Comparison of ENCODE assay signal across 9 mouse cellular contexts in the genomic region with DNA sequence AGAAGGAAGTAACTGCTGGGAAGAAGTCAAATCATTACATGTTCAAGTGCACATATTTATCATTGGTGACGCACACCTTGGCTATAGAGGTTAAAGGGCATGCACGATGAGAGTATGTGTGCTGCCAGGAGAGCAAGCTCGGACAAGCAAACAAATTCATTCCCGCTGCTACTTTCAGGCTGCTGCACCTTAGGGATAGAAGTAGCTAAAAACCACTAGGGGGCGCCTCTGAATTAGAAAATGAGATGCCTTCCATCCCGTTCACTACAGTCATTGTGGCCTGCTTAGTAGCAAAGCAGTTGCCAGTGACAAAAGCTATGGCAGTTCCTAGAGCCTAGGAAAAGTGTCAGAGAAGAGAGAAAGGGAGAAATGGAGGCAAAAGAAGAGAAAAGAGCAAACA. TPM values are rescaled to one million over a fixed set of nuclear protein-coding genes. Genes with fewer than 3 reads are reported as not detected.
DNase-seq lines count a peak whose midpoint lies in the region; ATAC-seq and TF ChIP-seq lines count a peak whose summit lies in the region.
"Had no signal": no experiment of that assay in that cellular context is flagged by ENCODE, and none has a peak within 500 bp of the region (broad histone marks: within the 10 kb centered on the region; RNA-seq: fewer than 3 reads in every experiment).

No protein-coding gene starts in this region.

- H3K27me3 ChIP-seq in E14TG2a.4 (ENCODE audit: insufficient read depth, low read length) = no peaks in the 10 kb centered on the region
- no peaks in the 10 kb centered on the region for H3K27me3 ChIP-seq in embryonic facial prominence, embryonic 12.5 days
- H3K27me3 ChIP-seq in heart, embryonic 12.5 days (replicated peaks) = no peaks in the 10 kb centered on the region
- H3K27me3 ChIP-seq in liver, embryonic 13.5 days = no peaks in the 10 kb centered on the region
- no peaks in the 10 kb centered on the region for H3K27me3 ChIP-seq in neural tube, embryonic 13.5 days

- 7% methylated on average over 6 of the region's 6 CpGs for WGBS in embryonic facial prominence, embryonic 12.5 days
- WGBS in heart, embryonic 12.5 days = 7% methylated on average over 6 of the region's 6 CpGs
- 14% methylated on average over 6 of the region's 6 CpGs for WGBS in liver, embryonic 13.5 days (ENCODE audit: insufficient replicate concordance)
- WGBS in neural tube, embryonic 13.5 days = 13% methylated on average over 6 of the region's 6 CpGs

- DNase-seq in adrenal gland, postnatal 25 days = peak; percentile 14
- DNase-seq in kidney, postnatal 10 days = peak; percentile 79
- peak; percentile 22 for DNase-seq in liver, embryonic 13.5 days
- DNase-seq in thymus, postnatal 14 days = peak; percentile 66

- no peak overlapping the region for H3K9ac ChIP-seq in embryonic facial prominence, embryonic 12.5 days
- no peak overlapping the region for H3K9ac ChIP-seq in heart, embryonic 12.5 days
- H3K9ac ChIP-seq in liver, embryonic 13.5 days = no peak overlapping the region
- no peak overlapping the region for H3K9ac ChIP-seq in neural tube, embryonic 13.5 days

- no peak overlapping the region for H3K4me3 ChIP-seq in E14TG2a.4 (replicated peaks; ENCODE audit: low read length)
- H3K4me3 ChIP-seq in embryonic facial prominence, embryonic 12.5 days = no peak overlapping the region
- H3K4me3 ChIP-seq in heart, embryonic 12.5 days = no peak overlapping the region
- H3K4me3 ChIP-seq in liver, embryonic 13.5 days (replicated peaks) = no peak overlapping the region
- no peak overlapping the region for H3K4me3 ChIP-seq in neural tube, embryonic 13.5 days

- no peak overlapping the region for H3K27ac ChIP-seq in embryonic facial prominence, embryonic 12.5 days
- H3K27ac ChIP-seq in heart, embryonic 12.5 days (ENCODE audit: poor library complexity, severe bottlenecking) = no peak overlapping the region
- H3K27ac ChIP-seq in liver, embryonic 13.5 days = no peak overlapping the region
- H3K27ac ChIP-seq in neural tube, embryonic 13.5 days (replicated peaks) = no peak overlapping the region
- H3K27ac ChIP-seq: macrophage had no signal

- peak; percentile 43; the same call in 1 of the 2 replicates for ATAC-seq in embryonic facial prominence, embryonic 12.5 days (ENCODE audit: insufficient number of reproducible peaks, insufficient read depth, low FRiP score, low TSS enrichment)
- 0 out of 2 replicates have a peak, but pooled peaks have one; percentile 55 for ATAC-seq in heart, embryonic 12.5 days (ENCODE audit: insufficient number of reproducible peaks, low FRiP score)
- peak; percentile 43; the same call in 1 of the 2 replicates for ATAC-seq in liver, embryonic 13.5 days (ENCODE audit: low read depth)
- peak; percentile 77 for ATAC-seq in neural tube, embryonic 13.5 days (ENCODE audit: low read depth)

- H3K36me3 ChIP-seq in E14TG2a.4 (ENCODE audit: insufficient read depth, low read length) = 0 out of 2 replicates have a peak, but pooled peaks cover 5% of the 10 kb centered on the region
- no peaks in the 10 kb centered on the region for H3K36me3 ChIP-seq in embryonic facial prominence, embryonic 12.5 days
- no peaks in the 10 kb centered on the region for H3K36me3 ChIP-seq in heart, embryonic 12.5 days
- no peaks in the 10 kb centered on the region for H3K36me3 ChIP-seq in liver, embryonic 13.5 days
- no peaks in the 10 kb centered on the region for H3K36me3 ChIP-seq in neural tube, embryonic 13.5 days

- H3K4me1 ChIP-seq in E14TG2a.4 (replicated peaks; ENCODE audit: low read depth, low read length) = peaks cover 5% of the 10 kb centered on the region; the same call in 1 of the 2 replicates
- H3K4me1 ChIP-seq in embryonic facial prominence, embryonic 12.5 days = peaks cover 11% of the 10 kb centered on the region; the same call in 1 of the 2 replicates
- peaks cover 17% of the 10 kb centered on the region for H3K4me1 ChIP-seq in heart, embryonic 12.5 days (replicated peaks)
- peaks cover 15% of the 10 kb centered on the region for H3K4me1 ChIP-seq in liver, embryonic 13.5 days (replicated peaks)
- H3K4me1 ChIP-seq in neural tube, embryonic 13.5 days (replicated peaks) = peaks cover 11% of the 10 kb centered on the region; the same call in 1 of the 2 replicates

- peak; percentile 80 for TF ChIP-seq CTCF in E14TG2a.4 (conservative IDR thresholded peaks at IDR 0.05; ENCODE audit: low read length)

- H3K9me3 ChIP-seq in E14TG2a.4 (ENCODE audit: low read length) = no peaks in the 10 kb centered on the region
- H3K9me3 ChIP-seq in embryonic facial prominence, embryonic 12.5 days = no peaks in the 10 kb centered on the region
- H3K9me3 ChIP-seq in heart, embryonic 12.5 days (replicated peaks) = no peaks in the 10 kb centered on the region
- no peaks in the 10 kb centered on the region for H3K9me3 ChIP-seq in liver, embryonic 13.5 days (replicated peaks)
- H3K9me3 ChIP-seq in neural tube, embryonic 13.5 days = no peaks in the 10 kb centered on the region

- no peak overlapping the region for H3K4me2 ChIP-seq in embryonic facial prominence, embryonic 12.5 days (replicated peaks)
- no peak overlapping the region for H3K4me2 ChIP-seq in heart, embryonic 12.5 days
- H3K4me2 ChIP-seq in liver, embryonic 13.5 days = no peak overlapping the region
- no peak overlapping the region for H3K4me2 ChIP-seq in neural tube, embryonic 13.5 days

RNA-seq across cellular contexts. Expression of a gene that starts 50.6 kb away (rescaled TPM):
- total RNA-seq in adrenal gland, postnatal 25 days (2021) = 1.3 and 1.6 TPM in 2 replicates
- 7.7 and 8.0 TPM in 2 replicates for polyA plus RNA-seq in embryonic facial prominence, embryonic 12.5 days (2016; fragmentation: Nextera tagmentation; extraction: Ambion mirVana)
- polyA plus RNA-seq in heart, embryonic 12.5 days (2016; fragmentation: Nextera tagmentation; extraction: Ambion mirVana) = 4.5 and 4.6 TPM in 2 replicates
- polyA plus RNA-seq in liver, embryonic 13.5 days (2015; fragmentation: Nextera tagmentation; extraction: Ambion mirVana) = 5.2 and 5.5 TPM in 2 replicates
- 1.4 and 2.4 TPM in 2 replicates for polyA plus RNA-seq in neural tube, embryonic 13.5 days (2015; fragmentation: Nextera tagmentation; extraction: Ambion mirVana)

RNA-seq across cellular contexts. Expression of a gene that starts 51.5 kb away (rescaled TPM):
- total RNA-seq in adrenal gland, postnatal 25 days (2021) = 25.3 and 30.1 TPM in 2 replicates
- polyA plus RNA-seq in embryonic facial prominence, embryonic 12.5 days (2016; fragmentation: Nextera tagmentation; extraction: Ambion mirVana) = 17.1 and 18.0 TPM in 2 replicates
- 12.3 and 13.1 TPM in 2 replicates for polyA plus RNA-seq in heart, embryonic 12.5 days (2016; fragmentation: Nextera tagmentation; extraction: Ambion mirVana)
- 6.3 and 6.6 TPM in 2 replicates for polyA plus RNA-seq in liver, embryonic 13.5 days (2015; fragmentation: Nextera tagmentation; extraction: Ambion mirVana)
- polyA plus RNA-seq in neural tube, embryonic 13.5 days (2015; fragmentation: Nextera tagmentation; extraction: Ambion mirVana) = 9.3 and 12.4 TPM in 2 replicates

Comparison
In these comparisons a context has a peak if more than half of its experiments do, and no peak if none do; other contexts are left out.
1. DNase-seq: peak in every context shown above with its lines; median percentile 79 in kidney, postnatal 10 days; 66 in thymus, postnatal 14 days; 22 in liver, embryonic 13.5 days; 14 in adrenal gland, postnatal 25 days.